Mouse (Mus musculus) naive thymus-derived CD4-positive, alpha-beta T cell, adult 2 months (primary cell): ENCODE results near the gene 1110059G10Rik.
A peak's percentile ranks its signal among the peaks of the same experiment; 100 is the strongest.

Experiments used
- DNase-seq: peaks from one replicate; pipeline ENCODE4 v3.0.0-alpha.2; 2011; ENCODE audit warnings: low read depth

Gene 1110059G10Rik

DNA sequence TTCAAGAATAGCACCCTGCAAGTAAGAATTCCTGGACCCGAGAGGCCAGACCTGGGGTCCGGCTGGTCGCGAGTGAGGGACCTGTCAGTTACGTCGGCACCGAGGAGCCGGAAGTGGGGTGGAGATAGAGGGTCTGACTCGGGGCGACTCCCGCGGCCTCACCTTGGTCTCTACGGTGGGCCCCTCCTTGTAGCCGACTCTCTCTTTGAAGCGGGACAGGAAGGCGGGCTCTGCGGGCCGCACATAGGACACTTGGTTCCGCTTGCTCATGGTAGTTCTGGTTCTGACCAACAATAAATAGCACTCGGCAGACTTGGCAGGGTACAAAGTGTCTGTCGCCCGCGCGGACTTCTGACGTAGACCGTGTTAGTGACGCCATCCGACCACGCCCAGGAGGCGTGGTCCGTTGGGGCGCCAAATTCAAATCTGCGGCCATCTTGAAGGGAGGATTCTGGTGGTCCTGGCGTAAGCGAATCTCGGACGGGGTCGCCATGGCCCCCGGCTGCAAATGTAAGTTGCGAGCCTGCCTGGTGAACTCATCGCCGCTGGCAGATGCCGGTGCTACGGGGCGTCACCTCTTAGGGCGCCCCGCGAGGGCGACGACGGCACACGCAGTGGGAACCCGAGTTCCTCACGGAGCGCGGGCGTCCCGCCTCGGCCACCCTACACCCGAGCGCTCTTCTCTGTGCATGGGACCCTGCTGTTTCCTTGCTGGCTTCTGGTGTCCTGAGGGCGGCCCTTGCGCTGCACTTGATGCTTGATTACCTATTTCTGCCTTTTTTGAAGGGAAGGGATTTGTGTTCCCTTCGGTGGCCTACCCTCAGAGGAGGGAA is at the start of gene 1110059G10Rik, which contains the start of gene Kif15:
Gene 1110059G10Rik (minus strand): TSS at position 358 of the 833 bp plus-strand sequence.
Gene Kif15 (plus strand): TSS at position 404 of the 833 bp plus-strand sequence.
- DNase-seq, result peak; percentile 97

DNA sequence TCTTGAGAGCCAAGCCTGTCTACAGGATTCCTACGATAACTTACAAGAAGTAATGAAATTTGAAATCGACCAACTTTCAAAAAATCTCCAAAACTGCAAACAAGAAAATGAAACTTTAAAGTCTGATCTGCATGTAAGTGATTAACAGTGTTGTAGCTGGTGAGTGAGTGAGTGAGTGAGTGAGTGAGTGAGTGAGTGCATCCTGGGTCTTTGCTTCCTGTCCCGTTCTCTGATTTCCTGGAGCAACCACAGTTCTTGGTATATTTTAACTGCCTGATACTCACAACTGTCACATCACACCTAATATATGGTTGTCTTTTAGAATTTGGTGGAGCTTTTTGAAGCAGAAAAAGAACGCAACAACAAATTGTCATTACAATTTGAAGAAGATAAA is 48.4 kb upstream of the 1110059G10Rik start:
- DNase-seq, result peak; percentile 37

DNA sequence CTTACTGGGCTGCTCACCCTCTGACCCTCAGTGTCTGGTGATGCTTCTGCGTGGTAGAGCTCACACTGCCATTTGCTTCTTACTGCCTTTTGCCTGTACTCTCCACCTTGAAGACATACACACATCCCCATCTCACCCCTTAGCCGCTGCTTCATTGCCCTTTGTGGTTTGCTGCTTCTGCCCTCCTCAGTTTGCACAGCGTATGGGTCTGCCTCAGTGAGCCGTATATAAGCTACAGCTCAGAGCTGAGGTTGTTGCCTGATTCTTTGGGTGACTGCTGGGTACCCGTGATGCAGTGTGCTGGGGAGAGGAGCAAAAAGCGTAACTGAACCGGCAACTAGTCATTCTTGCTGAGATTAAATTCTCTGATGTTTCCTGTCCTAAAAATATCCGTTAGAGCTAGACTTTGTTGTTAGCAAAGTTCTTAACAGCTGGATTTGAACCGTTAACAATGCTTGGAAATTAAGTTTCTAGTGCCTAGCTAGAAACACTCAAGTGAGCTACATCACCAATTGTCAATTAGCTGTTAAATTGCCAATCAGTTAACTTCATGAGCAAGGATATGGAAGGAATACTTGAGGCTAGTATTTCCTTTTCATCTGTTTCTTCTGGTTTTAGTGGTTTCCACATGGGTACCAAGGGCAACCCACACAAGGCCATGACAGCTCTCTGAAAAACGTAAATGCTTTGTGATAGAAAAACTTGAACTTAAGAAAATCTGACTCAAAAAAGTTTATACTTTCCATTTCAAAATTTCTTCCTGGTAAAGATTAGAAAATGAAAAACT is 47.8 kb upstream of the 1110059G10Rik start:
- DNase-seq, result peak; percentile 54

DNA sequence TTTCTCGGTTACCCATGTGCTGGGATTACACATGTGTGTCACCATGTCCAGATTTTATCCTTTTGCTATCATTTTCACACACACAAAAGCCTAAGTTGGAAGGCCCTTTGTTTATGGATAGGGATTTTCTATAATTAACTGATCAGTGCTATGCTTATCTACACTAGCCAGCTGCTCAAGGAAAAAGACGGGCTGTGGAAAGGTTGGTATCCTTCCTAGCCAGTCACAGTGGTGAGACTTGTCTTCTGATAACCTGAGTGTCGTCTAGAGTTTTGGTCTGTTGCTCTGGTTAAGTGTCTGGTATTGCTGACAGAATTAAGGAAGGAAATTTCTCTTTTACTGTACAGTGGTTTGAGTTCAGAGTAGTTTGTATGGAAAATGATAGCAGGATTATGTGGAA is 21.9 kb downstream of the 1110059G10Rik start:
- DNase-seq, result no peak

DNA sequence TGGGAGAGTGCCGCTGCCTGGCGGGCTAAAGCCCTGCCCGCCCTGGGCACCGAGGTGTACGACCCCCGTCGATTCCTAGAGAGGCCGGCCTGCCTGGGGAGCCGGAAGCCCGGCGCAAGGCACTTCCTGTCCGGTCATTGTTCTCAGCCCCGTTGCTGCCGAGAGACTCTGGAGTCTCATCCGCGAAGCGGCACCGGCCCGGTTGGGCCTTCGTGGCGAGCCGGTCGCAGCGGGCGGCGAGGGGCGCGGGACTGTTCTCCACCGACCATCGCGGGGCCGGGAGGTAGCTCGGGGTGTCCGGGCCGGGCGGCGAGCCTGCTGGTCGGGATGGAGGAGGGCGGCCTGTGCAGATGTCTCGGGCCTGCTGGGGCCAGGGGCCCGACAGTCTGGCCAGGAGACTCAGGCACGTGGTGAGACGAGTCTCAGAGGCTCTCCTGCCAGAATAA is 27.8 kb downstream of the 1110059G10Rik start, which contains the start of gene Zfp105:
Gene Zfp105 (plus strand): TSS at position 137 of the 446 bp plus-strand sequence.
- DNase-seq, result no peak

DNA sequence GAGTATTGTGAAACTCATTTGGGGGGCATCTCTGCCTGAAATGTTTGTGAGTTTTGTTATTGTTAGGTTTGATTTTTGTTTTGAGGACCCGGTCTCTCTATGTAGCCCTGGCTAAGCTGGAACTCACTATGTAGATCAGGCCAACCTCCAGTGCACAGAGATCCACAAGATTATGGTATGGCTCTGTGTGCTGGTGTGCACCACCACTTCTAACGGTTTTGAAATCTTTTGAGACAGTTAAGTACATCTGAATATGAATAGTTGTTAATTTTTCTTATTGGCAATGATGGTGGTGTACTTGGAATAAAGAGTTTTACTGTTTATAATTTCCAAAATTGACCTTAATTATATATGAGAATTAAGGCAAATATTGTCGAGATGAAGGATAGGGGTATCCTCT is 28.4 kb downstream of the 1110059G10Rik start:
- no peak for DNase-seq

DNA sequence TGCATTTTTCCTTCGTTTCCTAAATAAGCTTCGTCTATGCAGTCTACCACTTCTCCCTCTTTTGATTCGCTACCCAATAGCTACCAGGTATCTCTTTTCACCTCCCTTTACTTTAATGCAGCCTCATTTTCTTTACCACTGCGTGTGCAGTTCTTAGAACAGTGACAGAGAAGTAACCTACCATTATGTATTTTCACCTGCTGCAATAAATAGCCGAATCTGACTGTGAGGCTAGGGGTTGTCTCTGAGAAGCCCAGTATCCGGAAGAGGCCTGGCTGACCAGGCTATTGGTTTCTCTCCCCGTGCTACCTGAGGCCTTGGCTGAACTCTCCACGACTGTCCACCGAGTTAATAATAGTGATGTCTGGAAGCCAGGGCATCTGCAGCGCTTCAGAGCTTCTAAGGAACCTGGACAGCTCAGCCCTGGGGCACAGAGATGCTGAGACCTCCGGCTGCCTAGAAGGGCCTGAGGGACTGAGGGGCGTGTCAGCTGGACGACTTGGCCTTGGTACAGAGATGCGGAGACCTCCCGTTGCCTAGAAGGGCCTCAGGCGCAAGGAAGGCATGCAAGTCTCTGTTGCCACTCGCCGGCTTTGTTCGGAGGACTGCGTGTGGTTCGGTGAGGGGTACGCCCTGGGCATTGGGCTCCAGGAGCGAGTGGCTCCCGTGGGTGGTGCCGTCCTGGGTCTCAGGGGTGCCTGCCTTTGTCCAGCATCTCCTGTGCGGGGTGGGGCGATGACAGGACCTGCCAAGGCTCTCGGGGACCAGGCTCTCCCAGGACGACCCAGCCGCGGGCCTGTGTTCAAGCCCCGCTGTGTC is 47.9 kb downstream of the 1110059G10Rik start:
- no peak for DNase-seq

DNA sequence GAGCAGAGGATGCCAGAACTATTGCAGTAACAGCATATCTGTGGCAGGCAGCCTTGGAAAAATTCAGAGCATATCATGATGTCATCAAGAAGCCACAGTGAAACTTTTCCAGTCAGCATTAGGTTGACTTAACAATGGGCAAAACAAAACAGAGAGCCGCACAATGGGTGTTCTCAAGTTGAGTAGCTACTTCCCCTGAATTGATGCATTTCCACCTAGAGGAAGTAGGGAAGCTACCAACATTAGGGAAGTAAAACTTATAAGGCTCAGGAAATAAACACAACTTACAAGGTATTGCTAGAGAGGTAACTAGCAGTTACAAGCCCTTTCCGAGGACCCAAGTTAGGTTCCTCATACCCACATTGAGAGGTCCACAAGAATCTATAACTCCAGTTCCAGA is 49.8 kb downstream of the 1110059G10Rik start:
- DNase-seq, result no peak
